Mouse (Mus musculus): Measurements from ENCODE around the gene Abcc4. TPM values are rescaled to one million over a fixed set of nuclear protein-coding genes. Genes with fewer than 3 reads are reported as not detected.

The Abcc4 gene
- polyA plus RNA-seq, 1 experiment from 2014 or later = 3.6 TPM

DNA sequence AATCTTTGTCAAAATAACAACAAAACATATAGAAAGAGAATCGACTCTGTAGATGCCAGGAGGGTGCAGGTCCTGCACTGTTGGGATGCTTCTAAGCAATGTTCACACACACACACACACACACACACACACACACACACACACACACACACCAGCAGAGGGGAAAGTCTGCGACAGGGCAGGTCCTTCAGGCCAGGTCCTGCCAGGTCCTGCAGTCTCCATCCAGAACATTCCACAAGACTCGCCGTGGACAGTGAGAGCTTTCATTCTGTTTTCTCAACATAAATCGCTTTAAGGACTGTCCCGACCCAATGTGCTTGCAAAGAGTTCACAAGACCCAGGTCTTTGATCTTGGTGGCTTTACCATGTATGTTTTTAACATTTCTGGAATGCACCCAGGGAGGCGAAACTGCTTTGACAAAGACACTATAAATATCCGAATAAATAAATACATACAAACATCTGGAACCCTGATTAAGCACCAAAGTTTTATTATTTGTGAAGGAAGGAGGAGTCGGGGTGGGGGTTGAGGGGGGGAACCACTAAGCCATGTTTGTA is 133.3 kb downstream of the Abcc4 start:
- whole genome bisulfite sequencing = 73% methylated on average over 9 of the region's 9 CpGs
- H3K4me2 ChIP-seq (ENCODE audit: low read depth, low read length) = no peak overlapping the region

DNA sequence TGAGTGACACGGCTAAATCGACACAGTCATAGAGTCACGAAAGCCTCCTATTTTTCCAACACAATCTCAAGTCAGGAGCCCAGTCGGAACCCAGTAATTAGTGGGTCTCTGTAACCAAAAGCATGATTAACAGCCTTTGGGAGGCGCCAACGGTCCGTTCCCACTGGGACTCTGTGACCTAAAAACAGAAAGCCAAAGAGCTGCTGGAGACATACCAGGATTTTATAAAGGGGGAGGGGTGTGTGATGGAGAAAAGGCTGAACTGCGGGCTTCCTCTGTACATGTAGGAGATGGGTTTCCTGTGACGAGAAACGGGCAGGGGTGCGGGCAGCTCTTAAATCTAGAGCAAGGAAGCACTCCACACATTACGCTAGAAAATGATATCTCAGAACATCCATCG is 136.4 kb downstream of the Abcc4 start:
- no peaks in the 10 kb centered on the region for H3K9me3 ChIP-seq (replicated peaks; ENCODE audit: control insufficient read depth, low read length)
- H3K9ac ChIP-seq (replicated peaks; ENCODE audit: low read length) = no peak overlapping the region
- ATAC-seq (replicated peaks; ENCODE audit: insufficient number of reproducible peaks, low FRiP score, low TSS enrichment, low read depth) = no peak
- H3K4me1 ChIP-seq (ENCODE audit: control insufficient read depth, insufficient read depth, low read length) = no peaks in the 10 kb centered on the region
- H3K27me3 ChIP-seq (ENCODE audit: control insufficient read depth, insufficient read depth, low read length) = no peaks in the 10 kb centered on the region
- no peak overlapping the region for H3K4me3 ChIP-seq (ENCODE audit: low read depth, low read length)
- no peak overlapping the region for H3K27ac ChIP-seq (replicated peaks; ENCODE audit: low read depth, low read length)
- H3K36me3 ChIP-seq (replicated peaks; ENCODE audit: control insufficient read depth, insufficient read depth, low read depth, low read length) = no peaks in the 10 kb centered on the region
- H3K4me2 ChIP-seq (ENCODE audit: low read depth, low read length) = no peak overlapping the region
- no peak for DNase-seq (ENCODE audit: low spot score)
- 90% methylated on average over 13 of the region's 13 CpGs for WGBS

More for the DNA sequence above, 133.3 kb downstream of the Abcc4 start:
- Histone ChIP-seq H3K27me3 (ENCODE audit: control insufficient read depth, insufficient read depth, low read length) (no peaks in the 10 kb centered on the region), H3K9me3 (replicated peaks; ENCODE audit: control insufficient read depth, low read length) (no peaks in the 10 kb centered on the region), H3K9ac (replicated peaks; ENCODE audit: low read length) (no peak overlapping the region), H3K4me3 (ENCODE audit: low read depth, low read length) (no peak overlapping the region), H3K36me3 (replicated peaks; ENCODE audit: control insufficient read depth, insufficient read depth, low read depth, low read length) (no peaks in the 10 kb centered on the region), H3K27ac (replicated peaks; ENCODE audit: low read depth, low read length) (no peak overlapping the region), H3K4me1 (ENCODE audit: control insufficient read depth, insufficient read depth, low read length) (no peaks in the 10 kb centered on the region)
- DNase-seq (ENCODE audit: low spot score) = no peak
- no peak for ATAC-seq (replicated peaks; ENCODE audit: insufficient number of reproducible peaks, low FRiP score, low TSS enrichment, low read depth)

DNA sequence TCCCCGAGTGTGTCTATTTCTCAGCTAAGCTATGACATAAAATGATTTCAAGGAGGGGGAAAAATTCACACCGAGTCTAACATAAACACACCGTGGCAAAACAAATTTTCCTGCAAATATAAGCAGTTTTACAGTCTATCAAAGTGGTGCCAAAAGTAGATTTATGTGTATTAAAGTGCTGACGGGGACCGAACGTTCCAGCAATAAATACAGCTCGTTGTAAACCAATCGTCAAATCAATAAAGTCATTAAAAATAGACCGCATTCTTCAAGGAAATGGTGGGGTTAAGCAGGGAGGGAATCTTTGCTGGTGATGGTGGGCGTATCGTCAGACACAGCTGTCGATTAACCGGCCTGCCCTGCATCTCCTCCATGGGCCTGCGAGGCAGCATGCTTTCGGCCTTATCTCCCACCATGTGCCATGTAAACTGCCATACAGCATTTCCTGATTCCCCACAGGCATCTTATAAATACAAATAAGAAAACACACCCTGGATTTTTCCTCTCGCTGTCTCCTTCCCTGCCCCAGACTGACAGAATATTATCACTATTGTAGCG is 137.8 kb downstream of the Abcc4 start:
- Histone ChIP-seq H3K4me1 (ENCODE audit: control insufficient read depth, insufficient read depth, low read length) (no peaks in the 10 kb centered on the region), H3K9ac (replicated peaks; ENCODE audit: low read length) (no peak overlapping the region), H3K9me3 (replicated peaks; ENCODE audit: control insufficient read depth, low read length) (no peaks in the 10 kb centered on the region), H3K4me2 (ENCODE audit: low read depth, low read length) (no peak overlapping the region), H3K36me3 (replicated peaks; ENCODE audit: control insufficient read depth, insufficient read depth, low read depth, low read length) (no peaks in the 10 kb centered on the region), H3K4me3 (ENCODE audit: low read depth, low read length) (no peak overlapping the region), H3K27me3 (ENCODE audit: control insufficient read depth, insufficient read depth, low read length) (no peaks in the 10 kb centered on the region), H3K27ac (replicated peaks; ENCODE audit: low read depth, low read length) (no peak overlapping the region)
- no peak for DNase-seq (ENCODE audit: low spot score)
- no peak for ATAC-seq (replicated peaks; ENCODE audit: insufficient number of reproducible peaks, low FRiP score, low TSS enrichment, low read depth)
- WGBS = 84% methylated on average over 17 of the region's 17 CpGs

DNA sequence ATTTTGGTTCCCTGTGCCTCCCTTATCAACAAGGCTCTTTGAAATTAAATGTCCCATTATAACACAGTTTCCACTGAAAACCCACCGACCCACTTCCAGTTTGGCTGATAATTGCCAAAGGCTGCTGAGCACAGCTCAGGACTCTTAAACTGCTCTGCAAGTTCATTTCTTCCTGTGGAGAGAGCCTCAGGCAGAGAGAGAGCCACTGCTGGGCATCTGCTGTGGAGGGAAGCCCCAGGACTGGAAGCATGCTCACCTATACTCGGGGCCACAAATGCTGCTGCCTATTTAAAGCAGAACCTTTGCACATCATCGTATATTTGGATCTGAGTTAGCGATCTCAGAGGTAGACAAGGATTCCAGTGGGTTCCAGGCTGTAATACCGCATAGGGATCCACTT is 139.2 kb downstream of the Abcc4 start:
- no peaks in the 10 kb centered on the region for H3K4me1 ChIP-seq (ENCODE audit: control insufficient read depth, insufficient read depth, low read length)
- H3K36me3 ChIP-seq (replicated peaks; ENCODE audit: control insufficient read depth, insufficient read depth, low read depth, low read length) = no peaks in the 10 kb centered on the region
- H3K4me3 ChIP-seq (ENCODE audit: low read depth, low read length) = no peak overlapping the region
- H3K9ac ChIP-seq (replicated peaks; ENCODE audit: low read length) = no peak overlapping the region
- WGBS = 88% methylated on average over 5 of the region's 5 CpGs
- no peaks in the 10 kb centered on the region for H3K27me3 ChIP-seq (ENCODE audit: control insufficient read depth, insufficient read depth, low read length)
- ATAC-seq (replicated peaks; ENCODE audit: insufficient number of reproducible peaks, low FRiP score, low TSS enrichment, low read depth) (no peak), DNase-seq (ENCODE audit: low spot score) (no peak)
- H3K9me3 ChIP-seq (replicated peaks; ENCODE audit: control insufficient read depth, low read length) = no peaks in the 10 kb centered on the region
- no peak overlapping the region for H3K4me2 ChIP-seq (ENCODE audit: low read depth, low read length)
- H3K27ac ChIP-seq (replicated peaks; ENCODE audit: low read depth, low read length) = no peak overlapping the region

DNA sequence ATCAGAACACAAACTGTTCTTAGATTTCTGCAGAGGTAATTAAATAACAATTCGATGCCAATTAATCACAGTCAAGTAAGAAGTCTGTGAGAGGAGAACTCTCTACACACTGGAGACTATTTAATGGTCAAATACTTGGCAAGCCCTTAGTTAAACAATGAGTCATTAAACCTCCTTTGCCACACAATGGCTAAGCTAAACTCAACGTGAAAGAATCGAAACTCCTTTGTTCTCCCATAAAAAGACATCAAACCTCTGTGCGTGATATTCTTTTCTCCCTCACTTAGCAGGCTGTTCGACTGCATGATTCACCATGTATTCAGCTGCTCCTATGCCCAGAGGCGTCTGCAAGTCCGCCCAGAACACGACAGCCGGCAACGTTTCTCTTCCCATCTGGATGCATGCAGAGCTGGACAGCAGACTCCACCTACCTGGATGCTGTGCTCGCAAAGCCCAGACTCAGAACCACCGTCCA is 139.8 kb downstream of the Abcc4 start:
- WGBS = 54% methylated on average over 12 of the region's 12 CpGs
- Histone ChIP-seq H3K36me3 (replicated peaks; ENCODE audit: control insufficient read depth, insufficient read depth, low read depth, low read length) (no peaks in the 10 kb centered on the region), H3K4me3 (ENCODE audit: low read depth, low read length) (no peak overlapping the region), H3K27ac (replicated peaks; ENCODE audit: low read depth, low read length) (no peak overlapping the region), H3K4me2 (ENCODE audit: low read depth, low read length) (no peak overlapping the region), H3K9me3 (replicated peaks; ENCODE audit: control insufficient read depth, low read length) (no peaks in the 10 kb centered on the region), H3K4me1 (ENCODE audit: control insufficient read depth, insufficient read depth, low read length) (no peaks in the 10 kb centered on the region), H3K9ac (replicated peaks; ENCODE audit: low read length) (no peak overlapping the region), H3K27me3 (ENCODE audit: control insufficient read depth, insufficient read depth, low read length) (no peaks in the 10 kb centered on the region)
- no peak for ATAC-seq (replicated peaks; ENCODE audit: insufficient number of reproducible peaks, low FRiP score, low TSS enrichment, low read depth)
- DNase-seq (ENCODE audit: low spot score) = no peak

DNA sequence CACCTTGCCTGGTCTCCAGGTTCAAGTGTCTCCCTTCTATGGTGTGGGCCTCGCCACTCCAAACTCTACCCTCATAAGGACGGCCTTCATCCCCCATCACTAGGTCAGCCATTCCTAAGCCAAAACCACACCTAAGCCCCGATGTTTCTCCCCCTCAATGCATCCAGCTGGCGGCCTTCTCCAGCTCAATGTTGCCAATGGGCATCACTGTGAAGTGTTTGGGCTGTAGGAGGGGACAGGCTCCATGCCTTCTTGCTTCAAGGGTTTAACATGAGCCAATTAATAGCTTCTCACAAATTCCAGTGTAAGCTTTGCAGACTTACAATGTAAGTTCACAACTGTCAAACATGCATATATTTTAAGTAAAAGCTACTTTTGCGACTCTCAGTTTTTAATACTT is 140.3 kb downstream of the Abcc4 start:
- H3K36me3 ChIP-seq (replicated peaks; ENCODE audit: control insufficient read depth, insufficient read depth, low read depth, low read length) = no peaks in the 10 kb centered on the region
- DNase-seq (ENCODE audit: low spot score) (no peak), ATAC-seq (replicated peaks; ENCODE audit: insufficient number of reproducible peaks, low FRiP score, low TSS enrichment, low read depth) (no peak)
- H3K9me3 ChIP-seq (replicated peaks; ENCODE audit: control insufficient read depth, low read length) = no peaks in the 10 kb centered on the region
- H3K9ac ChIP-seq (replicated peaks; ENCODE audit: low read length) = no peak overlapping the region
- no peaks in the 10 kb centered on the region for H3K4me1 ChIP-seq (ENCODE audit: control insufficient read depth, insufficient read depth, low read length)
- no peak overlapping the region for H3K27ac ChIP-seq (replicated peaks; ENCODE audit: low read depth, low read length)
- WGBS = 95% methylated on average over 5 of the region's 5 CpGs
- H3K4me3 ChIP-seq (ENCODE audit: low read depth, low read length) = no peak overlapping the region
- H3K4me2 ChIP-seq (ENCODE audit: low read depth, low read length) = no peak overlapping the region
- H3K27me3 ChIP-seq (ENCODE audit: control insufficient read depth, insufficient read depth, low read length) = no peaks in the 10 kb centered on the region

DNA sequence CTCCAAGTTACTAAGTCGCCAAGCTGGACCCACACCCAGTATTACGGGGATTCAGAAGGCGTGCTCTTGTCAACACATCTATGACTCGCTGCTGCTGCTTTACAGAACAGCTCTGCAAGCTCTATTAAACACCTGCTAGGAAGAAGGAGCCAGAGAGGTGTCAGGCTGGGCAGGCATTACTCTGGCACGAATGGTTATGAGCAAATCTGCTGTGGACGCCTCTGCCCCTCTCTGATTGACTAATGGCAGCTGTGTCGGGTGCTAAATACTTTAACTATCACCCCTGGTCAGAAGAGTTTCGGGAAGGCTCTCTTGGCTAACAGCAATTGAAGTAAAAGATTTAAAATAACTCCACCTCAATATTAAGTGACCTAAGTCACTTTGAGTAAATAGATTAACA is 142.4 kb downstream of the Abcc4 start:
- Histone ChIP-seq H3K4me1 (ENCODE audit: control insufficient read depth, insufficient read depth, low read length) (no peaks in the 10 kb centered on the region), H3K36me3 (replicated peaks; ENCODE audit: control insufficient read depth, insufficient read depth, low read depth, low read length) (no peaks in the 10 kb centered on the region), H3K9me3 (replicated peaks; ENCODE audit: control insufficient read depth, low read length) (no peaks in the 10 kb centered on the region), H3K9ac (replicated peaks; ENCODE audit: low read length) (no peak overlapping the region), H3K4me2 (ENCODE audit: low read depth, low read length) (no peak overlapping the region), H3K4me3 (ENCODE audit: low read depth, low read length) (no peak overlapping the region), H3K27me3 (ENCODE audit: control insufficient read depth, insufficient read depth, low read length) (no peaks in the 10 kb centered on the region), H3K27ac (replicated peaks; ENCODE audit: low read depth, low read length) (no peak overlapping the region)
- ATAC-seq (replicated peaks; ENCODE audit: insufficient number of reproducible peaks, low FRiP score, low TSS enrichment, low read depth) (no peak), DNase-seq (ENCODE audit: low spot score) (no peak)
- 87% methylated on average over 8 of the region's 8 CpGs for WGBS

DNA sequence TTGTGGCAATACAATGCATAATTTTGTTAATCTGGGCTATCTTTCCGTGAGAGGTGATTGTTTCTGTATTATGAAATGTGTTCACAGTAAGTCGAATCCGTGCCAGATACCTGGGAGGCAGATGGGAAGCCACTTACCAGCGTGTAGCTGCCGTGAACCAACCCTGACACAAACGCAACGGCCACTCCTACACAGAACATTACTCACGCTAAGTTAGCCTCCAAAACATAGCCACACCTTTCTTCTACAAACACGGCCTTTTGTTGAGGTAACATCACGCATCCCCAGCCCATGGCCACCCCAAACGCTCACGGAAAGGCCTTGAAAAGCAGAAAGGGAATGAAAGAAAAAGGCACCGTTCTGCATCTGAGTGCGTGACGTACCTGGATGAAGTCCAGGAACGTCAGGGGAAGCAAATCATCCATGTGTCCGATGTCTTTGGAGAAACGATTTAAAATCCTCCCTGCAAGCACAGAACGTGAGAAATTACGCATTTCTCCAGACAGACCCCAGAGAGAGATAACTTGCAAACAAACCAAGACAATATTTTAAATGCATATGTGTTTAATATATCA is 153.0 kb downstream of the Abcc4 start:
- Histone ChIP-seq H3K27ac (replicated peaks; ENCODE audit: low read depth, low read length) (no peak overlapping the region), H3K27me3 (ENCODE audit: control insufficient read depth, insufficient read depth, low read length) (no peaks in the 10 kb centered on the region), H3K9ac (replicated peaks; ENCODE audit: low read length) (no peak overlapping the region), H3K4me3 (ENCODE audit: low read depth, low read length) (no peak overlapping the region), H3K4me2 (ENCODE audit: low read depth, low read length) (no peak overlapping the region), H3K36me3 (replicated peaks; ENCODE audit: control insufficient read depth, insufficient read depth, low read depth, low read length) (no peaks in the 10 kb centered on the region), H3K9me3 (replicated peaks; ENCODE audit: control insufficient read depth, low read length) (no peaks in the 10 kb centered on the region), H3K4me1 (ENCODE audit: control insufficient read depth, insufficient read depth, low read length) (peaks cover 3% of the 10 kb centered on the region)
- WGBS = 83% methylated on average over 20 of the region's 20 CpGs
- DNase-seq (ENCODE audit: low spot score) (no peak), ATAC-seq (replicated peaks; ENCODE audit: insufficient number of reproducible peaks, low FRiP score, low TSS enrichment, low read depth) (no peak)
